In the genomic region with DNA sequence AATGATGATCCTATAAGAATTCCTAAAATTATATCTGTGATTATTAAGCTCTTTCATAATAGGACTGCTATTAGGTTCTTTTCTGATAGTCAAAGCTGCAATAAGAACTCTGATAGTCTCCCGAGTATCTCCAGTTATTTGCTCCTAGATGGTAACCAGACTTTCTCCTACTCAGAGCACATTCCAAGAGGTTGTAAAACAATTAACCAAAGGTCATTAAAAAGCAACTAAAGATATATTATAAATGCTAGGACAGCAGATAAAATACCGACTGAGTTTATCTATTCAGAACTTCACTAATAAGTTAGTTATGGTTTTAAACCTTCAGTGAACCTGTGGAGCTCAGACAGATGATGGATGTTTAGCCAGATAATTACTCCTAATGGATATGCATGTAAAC, we compare ENCODE assay signal across 20 mouse cellular contexts. TPM values are rescaled to one million over a fixed set of nuclear protein-coding genes. Genes with fewer than 3 reads are reported as not detected.
"Had no signal": no experiment of that assay in that cellular context is flagged by ENCODE, and none has a peak within 500 bp of the region (broad histone marks: within the 10 kb centered on the region; RNA-seq: fewer than 3 reads in every experiment).

No protein-coding gene starts in this region.

RNA-seq across cellular contexts. Expression of a gene that starts 4.5 kb away (rescaled TPM):
- polyA plus RNA-seq: cerebellum, adult 2 months; cortical plate, adult 2 months; embryonic facial prominence, embryonic 10.5 days; embryonic facial prominence, embryonic 11.5 days; embryonic facial prominence, embryonic 12.5 days; embryonic facial prominence, embryonic 13.5 days; embryonic facial prominence, embryonic 14.5 days; embryonic facial prominence, embryonic 15.5 days; erythroblast, embryonic 14.5 days; forebrain, embryonic 10.5 days; forebrain, embryonic 11.5 days; forebrain, embryonic 12.5 days; forebrain, embryonic 13.5 days; forebrain, embryonic 14.5 days; forebrain, embryonic 15.5 days; forebrain, embryonic 16.5 days; forebrain, postnatal 0 days; frontal cortex, adult 2 months; gonadal fat pad, adult 2 months; heart, adult 2 months had no signal

RNA-seq across cellular contexts. Expression of a gene that starts 21.4 kb away (rescaled TPM):
- polyA plus RNA-seq: cerebellum, adult 2 months; cortical plate, adult 2 months; embryonic facial prominence, embryonic 10.5 days; embryonic facial prominence, embryonic 11.5 days; embryonic facial prominence, embryonic 12.5 days; embryonic facial prominence, embryonic 13.5 days; embryonic facial prominence, embryonic 14.5 days; embryonic facial prominence, embryonic 15.5 days; erythroblast, embryonic 14.5 days; forebrain, embryonic 10.5 days; forebrain, embryonic 11.5 days; forebrain, embryonic 12.5 days; forebrain, embryonic 13.5 days; forebrain, embryonic 14.5 days; forebrain, embryonic 15.5 days; forebrain, embryonic 16.5 days; forebrain, postnatal 0 days; frontal cortex, adult 2 months; gonadal fat pad, adult 2 months; heart, adult 2 months had no signal

RNA-seq across cellular contexts. Expression of a gene that starts 32.1 kb away (rescaled TPM):
- polyA plus RNA-seq: cerebellum, adult 2 months; cortical plate, adult 2 months; embryonic facial prominence, embryonic 10.5 days; embryonic facial prominence, embryonic 11.5 days; embryonic facial prominence, embryonic 12.5 days; embryonic facial prominence, embryonic 13.5 days; erythroblast, embryonic 14.5 days; forebrain, embryonic 10.5 days; forebrain, embryonic 11.5 days; forebrain, embryonic 12.5 days; forebrain, embryonic 13.5 days; forebrain, embryonic 14.5 days; forebrain, embryonic 15.5 days; forebrain, embryonic 16.5 days; forebrain, postnatal 0 days; frontal cortex, adult 2 months; gonadal fat pad, adult 2 months; heart, adult 2 months had no signal

RNA-seq across cellular contexts. Expression of a gene that starts 46.4 kb away (rescaled TPM):
- polyA plus RNA-seq: cerebellum, adult 2 months; cortical plate, adult 2 months; embryonic facial prominence, embryonic 10.5 days; embryonic facial prominence, embryonic 11.5 days; embryonic facial prominence, embryonic 12.5 days; embryonic facial prominence, embryonic 13.5 days; embryonic facial prominence, embryonic 14.5 days; embryonic facial prominence, embryonic 15.5 days; erythroblast, embryonic 14.5 days; forebrain, embryonic 10.5 days; forebrain, embryonic 11.5 days; forebrain, embryonic 12.5 days; forebrain, embryonic 13.5 days; forebrain, embryonic 14.5 days; forebrain, embryonic 15.5 days; forebrain, embryonic 16.5 days; forebrain, postnatal 0 days; frontal cortex, adult 2 months; gonadal fat pad, adult 2 months; heart, adult 2 months had no signal

RNA-seq across cellular contexts. Expression of a gene that starts 51.9 kb away (rescaled TPM):
- polyA plus RNA-seq: cerebellum, adult 2 months; cortical plate, adult 2 months; embryonic facial prominence, embryonic 10.5 days; embryonic facial prominence, embryonic 11.5 days; embryonic facial prominence, embryonic 12.5 days; embryonic facial prominence, embryonic 13.5 days; erythroblast, embryonic 14.5 days; forebrain, embryonic 10.5 days; forebrain, embryonic 11.5 days; forebrain, embryonic 12.5 days; forebrain, embryonic 13.5 days; forebrain, embryonic 14.5 days; forebrain, embryonic 15.5 days; forebrain, embryonic 16.5 days; forebrain, postnatal 0 days; frontal cortex, adult 2 months; gonadal fat pad, adult 2 months; heart, adult 2 months had no signal
